Mouse (Mus musculus) small intestine, adult 2 months (tissue): ENCODE results near the gene Gsk3a.

Experiments
- CTCF ChIP-seq: fragments of 200-500 bp; IDR thresholded peaks from 2 replicates; pipeline ENCODE4 v1.5.1; 2012; ENCODE audit warnings: low read depth, mild to moderate bottlenecking, control low read depth, inconsistent platforms, low read length, moderate library complexity, mixed read lengths; ENCODE audit not compliant: insufficient replicate concordance, insufficient read length; ENCODE audit errors: extremely low read depth
- POLR2A ChIP-seq: fragments of 200-500 bp; IDR thresholded peaks from 2 replicates; pipeline ENCODE4 v1.6.1; 2012; ENCODE audit warnings: low read depth, mild to moderate bottlenecking, control low read depth, inconsistent platforms, low read length, moderate library complexity

- TF ChIP-seq CTCF (no peak), POLR2A (peak; percentile 68)
Observed at GRCm38 (mm10) chr7:25221102-25221883, 16.4 kb downstream of the Gsk3a start, which contains the start of gene Zfp526.
